Mouse (Mus musculus) spleen, adult 2 months (tissue): Measurements from ENCODE around the gene Tmem167b.

ENCODE experiments used
- CTCF ChIP-seq: fragments of 200-500 bp; IDR thresholded peaks from 2 replicates; pipeline ENCODE4 v1.5.1; 2011; ENCODE audit warnings: mild to moderate bottlenecking, inconsistent platforms; ENCODE audit not compliant: insufficient read depth, insufficient read length, insufficient replicate concordance; ENCODE audit errors: extremely low read depth
- POLR2A ChIP-seq: fragments of 200-500 bp; IDR thresholded peaks from 2 replicates; pipeline ENCODE4 v1.6.1; 2011; ENCODE audit warnings: low read depth, low read length, inconsistent platforms

GRCm38 (mm10) chr3:108584580-108584979 is 22.3 kb upstream of the Tmem167b start:
- no peak for TF ChIP-seq CTCF
- TF ChIP-seq POLR2A, result no peak
